Mouse (Mus musculus) myocyte (in vitro differentiated cells): ENCODE results near the gene Hexim2.

Source experiments
- SRF ChIP-seq: IDR thresholded peaks from one replicate; pipeline ENCODE4 v1.6.1; 2011; ENCODE audit warnings: low read depth; ENCODE audit not compliant: control insufficient read depth, insufficient read length
- USF1 ChIP-seq: IDR thresholded peaks from one replicate; pipeline ENCODE4 v1.6.1; 2011; ENCODE audit warnings: low read depth, mild to moderate bottlenecking, control low read depth, moderate library complexity

DNA sequence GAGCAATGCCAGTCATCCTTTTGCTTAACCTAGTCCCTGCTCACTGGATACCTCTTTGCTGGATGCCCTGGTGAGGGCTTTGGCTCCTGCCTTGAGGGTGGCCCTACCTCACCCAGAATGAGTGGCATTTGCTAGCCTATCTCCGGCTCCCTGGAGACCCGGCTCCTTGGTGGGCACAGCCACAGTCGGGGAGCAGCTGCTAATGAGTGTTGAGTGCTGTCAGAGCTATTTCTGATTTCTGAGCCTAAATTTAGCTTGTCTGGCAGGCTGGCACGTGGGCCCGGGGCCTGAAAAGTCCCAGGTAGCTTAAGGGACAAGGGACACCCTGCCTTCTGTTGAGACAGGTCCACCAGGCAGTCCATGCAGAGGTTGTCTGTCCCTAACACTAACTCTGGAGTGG, 45.0 kb downstream of the Hexim2 start:
- TF ChIP-seq SRF (no peak), USF1 (no peak)
